Mouse (Mus musculus): ENCODE data around the gene Fam114a2. TPM values are rescaled to one million over a fixed set of nuclear protein-coding genes. Genes with fewer than 3 reads are reported as not detected.
"Not testable (repeated sequence)": the region's sequence is repeated elsewhere in the genome, so short reads cannot be mapped to it uniquely, and the experiment has no call there.

Fam114a2 gene
- 10 to 100 TPM; 25.2 to 29.2 TPM for total RNA-seq (2021)

DNA sequence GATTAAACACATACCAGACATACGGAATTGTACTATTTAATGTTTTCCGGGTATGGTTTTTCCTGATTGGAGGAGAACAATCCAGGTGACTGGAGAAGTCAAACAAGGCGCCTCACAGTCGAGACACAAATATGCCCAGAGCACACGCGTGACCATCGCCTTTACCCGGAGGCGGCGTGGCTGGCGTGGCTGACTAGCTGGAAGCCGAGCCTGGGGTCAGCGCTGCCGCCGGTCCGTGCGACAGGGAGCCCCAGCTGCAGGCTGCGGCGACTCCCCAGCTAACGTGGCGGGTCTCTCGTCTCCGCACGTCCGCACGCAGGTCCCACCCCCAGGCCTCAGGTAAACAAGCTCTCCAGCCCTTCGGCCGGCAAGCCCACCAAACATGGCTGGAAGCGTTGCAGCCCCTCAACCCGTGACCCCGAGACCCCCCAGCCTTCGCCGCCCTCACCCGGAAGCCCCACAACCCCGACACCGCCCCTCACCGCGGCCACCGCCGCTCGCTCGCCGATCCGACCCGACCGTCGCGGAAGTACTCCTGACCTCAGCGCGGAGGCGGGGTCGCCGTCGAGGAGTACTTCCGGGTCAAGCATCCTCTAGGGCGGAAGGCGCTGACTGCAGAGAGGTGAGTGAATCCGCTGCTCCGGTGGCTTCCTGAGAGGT, at the start of gene Fam114a2, which contains the start of gene Mfap3:
Fam114a2 (minus strand) TSS at position 527 of the 660 bp plus-strand sequence.
Mfap3 (plus strand) TSS at position 574 of the 660 bp plus-strand sequence.
- DNase-seq (ENCODE audit: extremely low spot score in 1 of 2, low spot score in 2 of 2): peak; percentile 88 to 96
- intact Hi-C loops (cut with DNase I): no loop called here

GRCm38 (mm10) chr11:57566091-57567035, 47.9 kb upstream of the Fam114a2 start:
- intact Hi-C loops (cut with DNase I): no loop called here
- DNase-seq (ENCODE audit: extremely low spot score in 1 of 2, low spot score in 2 of 2): peak in 1 of 2 experiments; percentile 26

DNA sequence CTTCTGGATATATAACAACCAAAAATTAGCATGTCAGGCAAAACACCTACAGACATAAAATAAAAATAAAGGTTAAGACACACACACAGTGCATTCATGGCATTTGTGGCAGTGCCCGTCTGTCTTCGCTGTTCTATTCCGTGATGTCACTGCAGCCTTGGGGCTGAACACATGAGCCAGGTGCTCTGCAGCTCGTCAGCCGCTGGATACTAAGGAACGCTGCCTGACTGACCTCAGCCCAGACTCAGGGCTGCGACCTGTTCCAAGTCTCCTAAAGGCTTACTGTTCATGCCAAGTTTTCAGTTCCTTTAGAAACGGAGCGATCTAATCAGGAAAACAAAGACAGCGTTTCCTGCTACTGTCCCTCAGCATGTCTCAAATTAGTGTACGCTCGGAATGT, 46.1 kb upstream of the Fam114a2 start:
- DNase-seq (ENCODE audit: extremely low spot score in 1 of 2, low spot score in 2 of 2): no peak
- intact Hi-C loops (cut with DNase I): no loop called here

DNA sequence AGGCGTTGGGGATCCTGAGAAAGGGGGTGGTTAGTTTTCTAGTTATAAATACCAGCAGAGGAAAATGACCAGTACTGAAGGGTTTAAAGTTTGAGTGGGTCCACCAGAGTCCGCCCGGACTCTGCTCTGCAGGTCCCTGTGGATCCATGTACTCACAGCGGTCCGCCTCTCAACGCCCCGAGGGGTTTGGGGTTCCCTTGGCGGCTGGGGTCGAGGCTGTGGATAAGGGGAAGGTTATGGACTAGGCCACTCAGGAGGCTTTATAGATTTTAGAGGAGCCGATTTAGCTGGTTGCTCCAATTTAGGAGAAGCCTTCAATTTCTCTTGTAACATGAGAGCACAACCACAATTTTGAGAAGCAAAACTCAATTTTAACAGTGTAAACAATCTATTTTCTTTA, 39.5 kb upstream of the Fam114a2 start:
- DNase-seq (ENCODE audit: extremely low spot score in 1 of 2, low spot score in 2 of 2): peak in 1 of 2 experiments; percentile 33
- intact Hi-C loops (cut with DNase I): not testable (repeated sequence)

- intact Hi-C loops (cut with DNase I): no loop called here
Measured at GRCm38 (mm10) chr11:57553015-57553780, 34.8 kb upstream of the Fam114a2 start.

GRCm38 (mm10) chr11:57551016-57551415, 32.6 kb upstream of the Fam114a2 start:
- intact Hi-C loops (cut with DNase I): no loop called here
- DNase-seq (ENCODE audit: extremely low spot score in 1 of 2, low spot score in 2 of 2): no peak

More at GRCm38 (mm10) chr11:57553015-57553780, 34.8 kb upstream of the Fam114a2 start:
- DNase-seq (ENCODE audit: extremely low spot score in 1 of 2, low spot score in 2 of 2): no peak

DNA sequence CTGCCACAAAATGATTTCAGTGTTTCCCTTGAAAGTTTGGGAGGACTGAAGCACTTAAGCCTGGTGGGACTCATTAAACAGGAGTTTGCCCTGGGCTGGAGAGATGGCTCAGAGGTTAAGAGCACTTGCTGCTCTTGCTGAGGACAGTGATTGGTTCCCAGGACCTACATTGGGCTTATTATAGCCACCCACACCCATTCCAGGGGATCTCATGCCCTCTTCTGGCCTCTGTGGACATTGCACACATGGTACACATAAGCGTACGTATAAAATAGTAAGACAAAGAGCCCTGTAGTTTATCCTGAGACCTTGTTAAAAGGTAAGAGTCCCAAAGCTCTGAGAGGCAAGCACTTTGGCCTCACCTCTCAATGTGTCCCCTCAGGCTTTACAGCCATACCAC, 31.8 kb upstream of the Fam114a2 start:
- DNase-seq (ENCODE audit: extremely low spot score in 1 of 2, low spot score in 2 of 2): no peak
- intact Hi-C loops (cut with DNase I): no loop called here

DNA sequence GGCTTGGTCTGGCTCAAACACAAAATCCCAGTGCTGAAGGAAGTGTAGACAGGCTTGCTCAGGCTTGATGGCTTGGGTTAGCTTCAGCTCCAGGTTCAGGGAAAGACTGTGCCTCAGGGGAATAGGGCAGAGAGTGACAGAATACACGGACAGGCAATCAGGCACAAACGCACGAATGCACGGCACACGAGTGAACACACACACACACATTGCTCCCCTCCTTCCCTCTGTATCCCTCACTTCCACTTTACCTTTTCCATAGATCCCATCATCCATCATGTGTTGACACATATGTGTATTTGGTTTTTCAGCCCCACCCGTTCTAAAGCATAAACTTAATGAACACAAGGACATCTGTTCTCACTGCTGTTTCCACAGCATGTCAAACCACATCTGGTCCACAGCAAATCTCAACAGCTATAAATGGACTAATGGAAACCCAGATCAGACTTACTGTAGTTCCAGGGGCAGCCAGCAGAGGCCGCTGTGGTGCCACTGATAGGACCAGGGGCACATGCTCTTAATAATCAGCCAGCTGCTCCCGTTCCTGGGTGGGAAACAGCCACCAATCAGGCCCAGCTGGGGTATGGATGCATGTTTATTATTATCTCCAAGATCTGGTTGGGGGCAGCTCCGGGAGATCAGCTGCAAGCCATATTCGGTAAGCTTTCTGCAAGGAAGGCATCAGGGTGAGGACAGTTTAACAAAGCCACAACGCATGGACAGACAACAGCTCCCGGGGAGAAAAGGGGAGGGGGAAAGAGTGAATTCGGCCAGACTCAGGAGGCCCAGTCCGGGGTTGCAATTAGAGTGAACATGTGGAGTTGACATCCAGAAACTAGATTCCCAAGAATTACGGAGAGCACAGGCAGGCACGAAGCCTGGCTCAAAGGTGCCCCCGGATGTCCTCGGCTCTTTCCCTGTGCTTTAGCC, 30.5 kb upstream of the Fam114a2 start:
- intact Hi-C loops (cut with DNase I): loop anchor here (2.0 to 5.0 kb wide), 2 partner anchors 98 to 230 kb away; partner anchors contain the start of gene Galnt10
- peak; percentile 65 to 82 for DNase-seq (ENCODE audit: extremely low spot score in 1 of 2, low spot score in 2 of 2)

DNA sequence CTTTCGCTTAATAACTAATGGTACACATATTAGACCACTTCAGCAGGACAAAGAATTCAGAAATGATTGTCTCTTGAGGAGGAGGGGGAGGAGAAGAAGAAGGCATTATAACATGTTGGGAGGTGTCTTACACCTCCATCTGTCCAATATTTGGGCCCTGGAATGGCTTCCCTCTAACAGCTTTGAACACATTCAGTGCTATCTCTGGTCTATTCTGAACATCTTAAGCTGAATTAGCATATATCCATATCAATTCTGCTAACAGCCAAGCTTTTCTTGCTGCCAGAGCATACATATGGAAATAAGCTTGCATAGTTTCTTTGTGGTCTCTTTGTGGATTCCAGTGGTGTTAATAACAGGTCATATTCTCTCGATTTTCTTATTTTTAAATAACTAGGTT, 22.3 kb upstream of the Fam114a2 start:
- no peak for DNase-seq (ENCODE audit: extremely low spot score in 1 of 2, low spot score in 2 of 2)
- intact Hi-C loops (cut with DNase I): no loop called here

- intact Hi-C loops (cut with DNase I): no loop called here
Measured at GRCm38 (mm10) chr11:57539841-57540418, 21.5 kb upstream of the Fam114a2 start.

GRCm38 (mm10) chr11:57535912-57536311, 17.5 kb upstream of the Fam114a2 start:
- intact Hi-C loops (cut with DNase I): no loop called here
- no peak for DNase-seq (ENCODE audit: extremely low spot score in 1 of 2, low spot score in 2 of 2)

More at GRCm38 (mm10) chr11:57539841-57540418, 21.5 kb upstream of the Fam114a2 start:
- DNase-seq (ENCODE audit: extremely low spot score in 1 of 2, low spot score in 2 of 2): no peak

DNA sequence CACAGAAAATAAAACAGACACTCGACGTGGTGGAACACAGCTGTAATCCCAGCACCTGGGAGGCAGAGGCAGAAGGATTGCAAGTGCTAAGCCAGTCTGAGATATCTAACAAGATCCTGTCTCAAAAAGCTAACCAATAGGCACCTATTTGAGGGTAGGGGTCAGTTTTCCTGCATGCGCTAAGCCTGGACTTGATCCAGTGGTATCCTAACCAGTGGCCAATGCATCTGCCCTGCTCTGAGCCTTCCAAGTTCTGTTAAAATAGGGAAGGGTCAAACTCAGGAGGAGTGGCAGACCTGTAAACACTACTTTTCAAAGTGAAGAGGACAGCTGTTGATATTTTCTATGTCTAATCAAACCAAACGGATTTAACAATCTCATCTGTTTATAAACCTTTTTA, 13.9 kb upstream of the Fam114a2 start:
- intact Hi-C loops (cut with DNase I): no loop called here
- no peak for DNase-seq (ENCODE audit: extremely low spot score in 1 of 2, low spot score in 2 of 2)

DNA sequence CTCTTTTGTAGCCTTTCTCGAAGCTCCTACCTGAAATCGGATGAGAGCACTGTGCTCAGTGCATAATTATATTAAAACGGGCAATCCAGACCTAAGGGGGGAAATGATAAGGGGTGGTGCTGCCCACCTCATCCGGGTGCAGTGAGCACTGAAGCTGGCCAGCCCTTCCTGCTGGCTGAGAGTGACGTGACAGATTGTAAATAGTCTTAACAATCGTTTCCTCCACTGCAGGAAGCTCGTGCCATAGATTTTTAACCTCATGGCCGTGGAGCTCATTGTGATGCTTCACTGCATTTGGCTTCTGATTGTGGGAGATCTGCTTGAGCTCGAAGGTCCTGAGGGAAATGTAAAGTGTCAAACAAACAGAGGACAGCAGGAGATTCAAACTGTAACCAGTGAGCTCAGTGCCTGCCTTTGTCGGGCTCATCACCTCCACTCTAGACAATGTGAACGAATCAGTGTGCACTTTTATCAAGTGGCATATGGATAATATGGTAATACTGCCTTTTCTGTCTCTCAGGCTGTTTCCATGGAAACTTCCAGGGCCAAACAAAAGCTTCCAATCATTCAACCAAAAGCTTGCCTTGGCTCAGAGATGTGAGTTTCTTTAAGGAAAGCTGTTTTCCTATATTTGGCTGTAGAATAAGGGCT, 13.0 kb upstream of the Fam114a2 start:
- no peak for DNase-seq (ENCODE audit: extremely low spot score in 1 of 2, low spot score in 2 of 2)
- intact Hi-C loops (cut with DNase I): no loop called here

GRCm38 (mm10) chr11:57529111-57529510, 10.7 kb upstream of the Fam114a2 start:
- no peak for DNase-seq (ENCODE audit: extremely low spot score in 1 of 2, low spot score in 2 of 2)
- intact Hi-C loops (cut with DNase I): no loop called here

DNA sequence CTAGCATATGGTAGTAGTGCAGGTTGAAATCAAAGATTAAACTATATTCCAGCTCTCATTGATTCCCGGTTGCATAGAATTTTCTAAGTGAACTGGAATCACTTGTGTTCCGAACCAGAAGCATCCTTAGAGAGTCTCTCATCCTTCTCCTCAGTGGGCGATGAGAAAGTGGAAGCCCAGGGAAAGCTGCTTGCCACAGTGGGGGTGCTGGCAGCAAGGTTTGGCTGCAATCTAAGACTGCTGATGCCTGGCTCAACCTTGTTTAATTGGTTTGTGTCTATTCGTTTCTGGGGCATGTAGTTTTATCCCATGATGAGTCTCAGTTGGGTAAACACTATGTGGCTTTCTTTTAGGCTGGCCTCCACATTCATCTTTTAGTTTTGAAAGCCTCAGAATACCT, 9.1 kb upstream of the Fam114a2 start:
- DNase-seq (ENCODE audit: extremely low spot score in 1 of 2, low spot score in 2 of 2): no peak
- intact Hi-C loops (cut with DNase I): no loop called here

DNA sequence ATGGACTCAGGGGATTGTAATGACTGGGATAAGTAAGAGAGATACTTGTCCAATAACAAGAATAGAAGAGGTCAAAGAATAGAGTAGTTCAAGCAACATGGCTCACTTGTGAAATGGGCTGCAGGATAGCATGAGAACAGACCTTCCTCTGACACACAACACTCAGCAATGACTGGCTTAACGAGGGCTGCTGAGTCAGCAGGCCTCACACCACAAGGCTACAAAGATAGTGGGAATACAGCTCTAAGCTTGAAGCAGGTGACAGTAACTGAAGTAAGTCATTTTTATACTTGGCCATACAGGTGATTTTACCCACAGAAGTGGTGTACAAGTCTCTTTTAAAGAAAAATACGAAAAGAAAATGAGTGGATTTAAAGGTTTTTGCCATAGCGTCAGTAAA, 7.5 kb upstream of the Fam114a2 start:
- no peak for DNase-seq (ENCODE audit: extremely low spot score in 1 of 2, low spot score in 2 of 2)

DNA sequence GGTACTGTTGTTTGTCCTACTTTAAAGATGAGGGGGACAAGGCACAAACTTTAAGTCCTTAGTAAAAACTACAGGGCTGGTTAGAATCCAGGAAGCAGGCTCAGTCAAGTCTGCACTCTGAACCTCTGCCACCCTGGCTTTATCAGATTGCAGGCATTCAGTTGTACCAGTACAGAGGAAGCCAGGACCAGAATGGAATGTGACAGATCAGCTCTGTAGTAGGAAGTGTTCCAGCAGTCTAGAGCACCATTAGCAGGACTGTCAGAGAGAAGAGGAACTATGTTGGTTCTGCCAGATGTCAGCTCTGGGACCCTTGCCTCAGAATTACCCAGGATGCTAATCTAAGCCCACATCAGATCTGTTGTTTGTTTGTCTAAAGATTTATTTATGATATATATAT, 6.2 kb upstream of the Fam114a2 start:
- DNase-seq (ENCODE audit: extremely low spot score in 1 of 2, low spot score in 2 of 2): no peak
- intact Hi-C loops (cut with DNase I): no loop called here

More for the DNA sequence above, 7.5 kb upstream of the Fam114a2 start:
- intact Hi-C loops (cut with DNase I): no loop called here

Measured in left cerebral cortex, postnatal 10 days (tissue).